Mouse (Mus musculus) midbrain, embryonic 11.5 days (tissue): Measurements from ENCODE around the gene Kmt2b. TPM values are rescaled to one million over a fixed set of nuclear protein-coding genes. Genes with fewer than 3 reads are reported as not detected.

Experiments
- ATAC-seq: fragments of 200-750 bp; cut with Nextera tagmentation; 2 replicates; pipeline ENCODE4 v1.8.0; 2017; ENCODE audit warnings: moderate TSS enrichment, moderate library complexity; ENCODE audit not compliant: low FRiP score
- DNase-seq: peaks from one replicate; pipeline ENCODE4 v3.0.0; 2015; ENCODE audit warnings: low spot score; ENCODE audit errors: missing footprints
- H3K27ac ChIP-seq: fragments of 300-500 bp; sonication (generic); 2 replicates; pipeline ENCODE4 v1.5.1; 2014; ENCODE audit warnings: low read depth, low read length
- H3K27me3 ChIP-seq: fragments of 300-500 bp; sonication (generic); 2 replicates; pipeline ENCODE4 v1.6.1; 2014; ENCODE audit warnings: mild to moderate bottlenecking, low read length, moderate library complexity, mixed read lengths; ENCODE audit not compliant: control insufficient read depth, insufficient read depth
- H3K36me3 ChIP-seq: fragments of 300-500 bp; sonication (generic); 2 replicates; pipeline ENCODE4 v1.6.1; 2014; ENCODE audit warnings: mild to moderate bottlenecking, low read length, moderate library complexity, mixed read lengths; ENCODE audit not compliant: control insufficient read depth, insufficient read depth
- H3K4me1 ChIP-seq: fragments of 300-500 bp; sonication (generic); 2 replicates; pipeline ENCODE4 v1.6.1; 2014; ENCODE audit warnings: low read length; ENCODE audit not compliant: control insufficient read depth, insufficient read depth
- H3K4me2 ChIP-seq: fragments of 300-500 bp; sonication (generic); 2 replicates; pipeline ENCODE4 v1.6.1; 2014; ENCODE audit warnings: mild to moderate bottlenecking, moderate library complexity
- H3K4me3 ChIP-seq: fragments of 300-500 bp; sonication (generic); 2 replicates; pipeline ENCODE4 v1.5.1; 2014; ENCODE audit warnings: low read depth, low read length
- H3K9ac ChIP-seq: fragments of 300-500 bp; sonication (generic); 2 replicates; pipeline ENCODE4 v1.6.1; 2014; ENCODE audit warnings: low read length
- H3K9me3 ChIP-seq: fragments of 300-500 bp; sonication (generic); 2 replicates; pipeline ENCODE4 v1.6.1; 2016; ENCODE audit warnings: low read length; ENCODE audit not compliant: control insufficient read depth
- WGBS: fragments of 180-500 bp; shearing (Covaris S2); extraction: QIAGEN DNeasy Blood & Tissue Kit; methylation state at CpG from one replicate; pipeline ENCODE4 v1.1.7; 2014; 5-methylcytosine and 5-hydroxymethylcytosine counted together
- polyA plus RNA-seq: library from polyadenylated mRNA; unstranded; fragments of >200 nt; fragmentation: Nextera tagmentation; extraction: Ambion mirVana; gene quantifications from 2 replicates; pipeline ENCODE4 v1.2.1, GENCODE M21; 2014

Kmt2b gene
- 10.3 and 10.7 TPM in 2 replicates for polyA plus RNA-seq

DNA sequence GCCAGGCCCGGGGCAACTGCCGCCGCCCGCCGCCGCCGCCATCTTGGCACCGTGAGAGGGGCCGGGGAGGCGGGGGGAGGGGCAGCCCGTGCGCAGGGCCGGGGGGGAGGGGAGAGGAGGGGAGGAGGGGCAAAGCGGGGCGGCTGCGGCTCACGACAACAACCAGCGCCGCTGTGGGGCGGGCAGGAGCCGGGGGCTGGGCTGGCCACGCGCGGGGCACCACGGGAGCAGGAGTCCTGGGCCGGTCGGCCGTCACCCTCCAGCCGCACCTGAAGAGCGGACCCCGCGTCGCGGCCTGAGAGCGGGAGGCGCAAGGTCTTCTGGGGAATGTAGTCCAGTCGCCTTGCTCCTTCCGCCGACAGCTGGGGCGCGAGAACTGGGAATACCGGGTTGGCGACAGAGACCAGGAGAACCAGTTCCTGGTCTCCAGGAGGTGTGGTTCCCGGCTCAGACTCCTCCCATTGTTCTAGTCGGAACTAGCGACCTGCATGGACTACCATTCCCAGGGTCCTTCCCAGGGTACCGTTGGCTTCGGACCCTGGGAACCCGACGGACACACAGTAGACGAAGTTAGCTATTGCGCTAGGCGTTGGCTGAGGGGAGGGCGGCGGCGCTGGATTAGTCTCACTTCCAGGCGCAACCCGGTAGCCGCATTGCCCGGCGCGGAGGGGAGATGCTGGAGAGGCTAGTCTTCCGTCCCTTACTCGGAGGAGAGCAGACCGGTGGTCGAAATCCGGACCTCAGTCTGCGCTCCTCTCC is at the start of gene Kmt2b:
Gene Kmt2b (minus strand): TSS at position 51 of the 759 bp plus-strand sequence.
- WGBS = under 1% methylated on average over 54 of the region's 68 CpGs
- Histone ChIP-seq H3K4me2 (peak within 1 kb of the TSS; percentile 86), H3K4me3 (peak within 1 kb of the TSS; percentile 96), H3K27me3 (no peaks in the 10 kb centered on the region), H3K4me1 (peaks cover 17% of the 10 kb centered on the region), H3K9ac (peak within 1 kb of the TSS; percentile 97), H3K27ac (peak within 1 kb of the TSS; percentile 81), H3K9me3 (no peaks in the 10 kb centered on the region), H3K36me3 (peaks cover 15% of the 10 kb centered on the region; the same call in 1 of the 2 replicates)
- DNase-seq (peak; percentile 99), ATAC-seq (peak; percentile 97)

DNA sequence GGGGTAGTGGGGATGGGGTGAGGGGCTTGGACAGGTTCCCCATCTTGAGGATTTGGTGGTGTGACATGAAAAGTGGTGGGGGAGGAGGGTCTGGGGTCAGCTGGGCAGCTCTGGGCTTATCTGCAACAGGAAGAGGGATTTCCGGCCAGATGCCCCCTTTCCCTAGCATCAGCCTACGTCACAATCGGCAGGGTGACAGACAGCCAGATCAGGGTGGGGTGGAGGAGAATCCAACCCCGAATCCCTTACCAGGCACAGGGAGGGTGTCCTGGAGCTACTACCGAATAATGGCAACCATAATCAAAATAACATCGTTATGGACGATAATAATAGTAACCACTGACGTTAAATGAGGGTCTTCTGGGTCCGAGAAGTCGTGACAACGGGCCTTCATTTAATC is 47.9 kb upstream of the Kmt2b start:
- DNase-seq = peak; percentile 86
- Histone ChIP-seq H3K4me1 (0 out of 2 replicates have a peak, but pooled peaks cover 4% of the 10 kb centered on the region), H3K4me2 (no peak overlapping the region), H3K27ac (no peak overlapping the region), H3K4me3 (no peak overlapping the region), H3K9ac (no peak overlapping the region), H3K36me3 (peaks cover under 1% of the 10 kb centered on the region; the same call in 1 of the 2 replicates), H3K27me3 (peaks cover 44% of the 10 kb centered on the region), H3K9me3 (no peaks in the 10 kb centered on the region)
- no peak for ATAC-seq
- 23% methylated on average over 11 of the region's 11 CpGs for WGBS

DNA sequence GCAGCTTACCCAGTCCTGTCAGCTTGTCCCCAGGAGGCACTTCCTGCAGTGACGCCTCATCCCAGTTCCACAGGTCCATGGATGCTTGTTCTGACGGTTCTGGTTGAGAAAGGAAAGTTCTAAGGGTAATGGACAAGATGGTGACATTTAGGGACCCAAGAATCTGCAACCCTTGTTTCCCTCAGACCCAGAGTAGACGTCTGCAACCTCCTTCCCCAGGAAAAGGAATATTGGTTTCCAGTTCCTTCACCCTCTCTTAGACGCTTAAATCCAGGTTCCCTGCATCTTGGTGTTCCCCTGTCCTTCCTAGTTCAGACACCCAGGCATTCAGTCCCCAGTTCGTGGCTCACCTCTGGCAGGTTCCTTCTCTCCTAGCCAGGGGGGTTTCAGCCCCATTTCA is 47.2 kb upstream of the Kmt2b start, which contains the start of gene Etv2:
Gene Etv2 (minus strand): TSS at position 101 of the 400 bp plus-strand sequence.
- H3K4me2 ChIP-seq = peak within 1 kb of the TSS; percentile 16
- H3K4me1 ChIP-seq = 0 out of 2 replicates have a peak, but pooled peaks cover 4% of the 10 kb centered on the region
- H3K9ac ChIP-seq = no peak within 1 kb of the TSS
- DNase-seq = no peak
- no peaks in the 10 kb centered on the region for H3K9me3 ChIP-seq
- no peak for ATAC-seq
- 0 out of 2 replicates have a peak within 1 kb of the TSS, but pooled peaks have one; percentile 10 for H3K4me3 ChIP-seq
- H3K27ac ChIP-seq = no peak within 1 kb of the TSS
- H3K27me3 ChIP-seq = peaks cover 46% of the 10 kb centered on the region
- no peaks in the 10 kb centered on the region for H3K36me3 ChIP-seq
- 3% methylated on average over 5 of the region's 5 CpGs for WGBS

- 0 out of 2 replicates have a peak, but pooled peaks cover 4% of the 10 kb centered on the region for H3K4me1 ChIP-seq
- H3K9me3 ChIP-seq = no peaks in the 10 kb centered on the region
- ATAC-seq = peak; percentile 73
- H3K4me3 ChIP-seq = 0 out of 2 replicates have a peak overlapping the region, but pooled peaks have one; percentile 10
- no peak overlapping the region for H3K9ac ChIP-seq
- no peaks in the 10 kb centered on the region for H3K36me3 ChIP-seq
- DNase-seq = peak; percentile 96
- peaks cover 46% of the 10 kb centered on the region for H3K27me3 ChIP-seq
- no peak overlapping the region for H3K27ac ChIP-seq
- WGBS = 0% methylated on average over 20 of the region's 20 CpGs
- H3K4me2 ChIP-seq = peak overlapping the region; percentile 16
Measured at GRCm38 (mm10) chr7:30634621-30635020, 46.1 kb upstream of the Kmt2b start.

GRCm38 (mm10) chr7:30633762-30634412 is 45.4 kb upstream of the Kmt2b start:
- no peaks in the 10 kb centered on the region for H3K36me3 ChIP-seq
- ATAC-seq (no peak; the same call in 1 of the 2 replicates), DNase-seq (peak; percentile 85)
- no peaks in the 10 kb centered on the region for H3K9me3 ChIP-seq
- H3K4me2 ChIP-seq = no peak overlapping the region
- H3K4me3 ChIP-seq = no peak overlapping the region
- H3K9ac ChIP-seq = no peak overlapping the region
- H3K27ac ChIP-seq = no peak overlapping the region
- 6% methylated on average over 27 of the region's 27 CpGs for WGBS
- H3K27me3 ChIP-seq = peaks cover 48% of the 10 kb centered on the region
- H3K4me1 ChIP-seq = 0 out of 2 replicates have a peak, but pooled peaks cover 4% of the 10 kb centered on the region

DNA sequence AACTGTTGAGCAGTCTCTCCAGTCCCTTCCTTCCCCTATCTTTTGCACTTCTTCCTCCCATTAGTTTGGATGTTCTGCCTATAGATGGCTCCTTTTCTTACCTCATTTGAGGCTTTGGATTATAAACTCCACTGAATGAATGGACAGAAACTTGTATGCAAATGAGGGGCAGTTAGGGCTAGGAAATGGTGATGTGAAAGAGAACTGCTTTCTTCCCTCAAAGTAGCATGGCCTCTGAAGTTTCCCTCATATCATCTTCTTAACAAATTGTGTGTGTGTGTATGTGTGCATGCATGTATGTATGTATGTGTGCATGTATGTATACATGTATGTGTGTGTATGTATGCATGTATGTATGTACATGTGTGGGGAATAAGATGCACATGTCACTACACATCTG is 40.5 kb upstream of the Kmt2b start:
- H3K27ac ChIP-seq = no peak overlapping the region
- H3K9me3 ChIP-seq = no peaks in the 10 kb centered on the region
- DNase-seq (no peak), ATAC-seq (no peak)
- peaks cover 23% of the 10 kb centered on the region for H3K27me3 ChIP-seq
- no peaks in the 10 kb centered on the region for H3K36me3 ChIP-seq
- H3K4me2 ChIP-seq = no peak overlapping the region
- peaks cover 6% of the 10 kb centered on the region for H3K4me1 ChIP-seq
- no peak overlapping the region for H3K4me3 ChIP-seq
- H3K9ac ChIP-seq = no peak overlapping the region

DNA sequence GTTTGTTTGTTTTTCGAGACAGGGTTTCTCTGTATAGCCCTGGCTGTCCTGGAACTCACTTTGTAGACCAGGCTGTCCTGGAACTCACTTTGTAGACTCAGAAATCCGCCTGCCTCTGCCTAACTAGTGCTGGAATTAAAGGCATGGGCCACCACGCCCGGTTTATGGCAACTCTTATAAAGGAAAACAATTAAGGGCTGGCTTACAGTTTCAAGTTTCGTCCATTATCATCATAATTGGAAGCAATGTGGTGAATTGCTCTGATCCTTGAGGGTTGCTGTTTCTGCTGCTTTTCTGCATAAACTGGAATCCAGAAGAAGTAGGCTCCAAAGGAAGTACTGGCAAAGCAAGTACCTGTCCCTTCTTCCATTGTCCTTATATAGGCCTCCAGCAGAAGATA is 38.1 kb upstream of the Kmt2b start:
- peaks cover 6% of the 10 kb centered on the region for H3K4me1 ChIP-seq
- H3K9ac ChIP-seq = no peak overlapping the region
- no peaks in the 10 kb centered on the region for H3K9me3 ChIP-seq
- DNase-seq (no peak), ATAC-seq (0 out of 2 replicates have a peak, but pooled peaks have one; percentile 6)
- H3K27me3 ChIP-seq = peaks cover 5% of the 10 kb centered on the region; the same call in 1 of the 2 replicates
- peaks cover 8% of the 10 kb centered on the region for H3K36me3 ChIP-seq
- peak overlapping the region; percentile 62 for H3K4me3 ChIP-seq
- no peak overlapping the region for H3K4me2 ChIP-seq
- H3K27ac ChIP-seq = no peak overlapping the region
- WGBS = 85% methylated on average over 5 of the region's 5 CpGs

DNA sequence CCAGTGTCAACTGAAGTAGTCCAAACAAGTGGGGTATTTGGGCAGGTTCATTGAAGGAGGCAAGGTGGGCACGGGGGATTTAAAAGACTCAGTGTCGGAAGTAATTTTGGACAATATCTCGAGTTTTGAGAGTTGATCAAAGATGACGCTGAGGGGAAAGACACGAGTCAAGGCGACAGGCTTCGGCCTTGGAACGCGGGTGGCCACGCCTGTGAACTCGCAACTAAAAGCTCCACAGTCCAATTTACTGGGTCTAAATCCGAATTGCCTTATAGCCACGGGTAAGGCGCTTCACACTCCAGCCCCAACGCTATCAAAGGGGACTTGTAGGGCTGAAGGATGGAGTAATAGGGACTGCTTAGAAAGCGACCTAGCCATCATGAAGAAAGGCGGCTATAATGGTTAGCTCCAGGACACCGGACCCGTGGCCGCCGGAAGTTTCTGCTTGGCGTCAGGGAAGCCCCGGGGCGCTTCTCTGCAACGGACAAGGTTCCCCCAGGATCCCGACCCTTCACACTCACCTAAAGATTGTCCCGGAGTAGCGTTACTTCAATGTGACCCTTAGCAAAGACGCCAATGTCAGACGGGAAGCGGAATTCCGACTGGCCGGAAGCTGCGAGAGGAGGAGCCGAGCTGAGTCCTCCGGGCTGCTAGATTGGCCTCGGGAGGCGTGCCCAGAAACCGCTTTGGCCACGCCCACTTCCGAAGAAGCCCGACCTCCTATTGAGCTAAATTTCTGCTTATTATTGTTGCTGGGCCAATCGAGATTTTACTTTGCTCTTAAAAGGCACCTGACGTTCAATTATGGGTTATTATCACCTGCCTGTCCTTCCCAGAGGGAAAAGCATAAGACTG is 37.2 kb upstream of the Kmt2b start, which contains the start of gene Cox6b1:
Gene Cox6b1 (minus strand): TSS at position 622 of the 855 bp plus-strand sequence.
- no peaks in the 10 kb centered on the region for H3K9me3 ChIP-seq
- H3K4me1 ChIP-seq = peaks cover 6% of the 10 kb centered on the region
- H3K4me2 ChIP-seq = peak within 1 kb of the TSS; percentile 87
- whole genome bisulfite sequencing = 2% methylated on average over 44 of the region's 44 CpGs
- peaks cover 3% of the 10 kb centered on the region; the same call in 1 of the 2 replicates for H3K27me3 ChIP-seq
- ATAC-seq (peak; percentile 92), DNase-seq (peak; percentile 99)
- H3K36me3 ChIP-seq = peaks cover 8% of the 10 kb centered on the region
- H3K9ac ChIP-seq = peak within 1 kb of the TSS; percentile 81
- peak within 1 kb of the TSS; percentile 62 for H3K4me3 ChIP-seq
- H3K27ac ChIP-seq = no peak within 1 kb of the TSS
